Mouse (Mus musculus): ENCODE results near the gene Ppp1r12b.

DNA sequence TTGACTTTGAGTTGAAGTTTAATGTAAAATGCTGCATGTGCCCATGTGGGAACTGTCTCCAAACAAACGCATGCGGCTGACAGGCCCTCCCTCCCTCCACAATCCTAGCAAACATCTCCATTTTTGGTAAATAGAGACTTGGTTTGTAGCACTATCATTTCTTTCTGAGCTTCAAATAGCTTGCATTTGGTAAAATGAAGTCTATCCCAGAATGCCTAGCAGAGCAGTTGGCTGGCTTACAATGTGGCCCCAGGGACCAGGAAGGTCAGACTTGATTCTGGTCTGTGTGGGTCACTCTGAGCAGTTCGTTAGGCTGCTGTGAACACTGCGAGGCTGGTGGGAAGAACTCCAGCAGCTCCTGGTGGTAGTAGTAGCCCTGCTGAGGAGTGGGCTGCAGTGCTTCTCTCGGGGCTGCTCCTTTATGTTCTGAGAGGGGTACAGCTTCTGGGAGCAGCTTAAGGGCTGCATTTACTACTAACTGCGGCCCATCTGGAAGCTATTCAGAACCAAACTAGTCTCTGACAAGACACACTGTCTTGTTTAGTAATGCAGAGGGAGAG, 180.9 kb downstream of the Ppp1r12b start:
- TF ChIP-seq CTCF (IDR thresholded peaks at IDR 0.05; ENCODE audit: low read depth, low read length), result no peak
- no peak for TF ChIP-seq POLR2A (IDR thresholded peaks at IDR 0.05; ENCODE audit: insufficient read depth, low read length)

Measured in ES-Bruce4 (cell line).